Mouse (Mus musculus): ENCODE measurements around the gene Gm4565. TPM values are rescaled to one million over a fixed set of nuclear protein-coding genes. Genes with fewer than 3 reads are reported as not detected.
"Not testable (repeated sequence)": the region's sequence is repeated elsewhere in the genome, so short reads cannot be mapped to it uniquely, and the experiment has no call there.

Gm4565 gene
- total RNA-seq (2021) = not detected
- long read RNA-seq, experiment 1 = 0 reads
- long read RNA-seq, experiment 2 = 0 reads

- H3K4me3 ChIP-seq; H3K27ac ChIP-seq; intact Hi-C loops (cut with DNase I); DNase-seq: not testable (repeated sequence)
These were observed at the start of gene Gm4565 for GRCm38 (mm10) chr7:22588027-22588426. Gene Gm4565, minus strand, starts transcription at chr7:22588127.

GRCm38 (mm10) chr7:22565243-22565642 is 22.7 kb downstream of the Gm4565 start, which contains the start of gene Gm4201:
Gene Gm4201, minus strand, starts transcription at chr7:22565343.
- intact Hi-C loops (cut with DNase I); H3K4me3 ChIP-seq; H3K27ac ChIP-seq; DNase-seq: not testable (repeated sequence)

GRCm38 (mm10) chr7:22534787-22535186 is 53.1 kb downstream of the Gm4565 start, which contains the start of gene Gm8677:
Gene Gm8677, minus strand, starts transcription at chr7:22534887.
- intact Hi-C loops (cut with DNase I); DNase-seq; H3K27ac ChIP-seq; H3K4me3 ChIP-seq: not testable (repeated sequence)

Other genes starting within 250 kb of the Gm4565 start
- not detected for gene Gm8660, start 217.1 kb downstream of the Gm4565 start, total RNA-seq (2021)
- not detected for gene Vmn1r148, start 174.5 kb downstream of the Gm4565 start, total RNA-seq (2021)
- gene Vmn1r149, start 149.9 kb downstream of the Gm4565 start, total RNA-seq (2021) = not detected
- not detected for gene Gm10665, start 124.1 kb downstream of the Gm4565 start, total RNA-seq (2021)
- gene Vmn1r151, start 88.4 kb downstream of the Gm4565 start, total RNA-seq (2021) = not detected
- gene Vmn1r152, start 65.2 kb downstream of the Gm4565 start, total RNA-seq (2021) = not detected
- not detected for gene Gm8677, start 53.2 kb downstream of the Gm4565 start, total RNA-seq (2021)
- gene Gm4201, start 22.8 kb downstream of the Gm4565 start, total RNA-seq (2021) = not detected
- not detected for gene Vmn1r155, start 69.9 kb upstream of the Gm4565 start, total RNA-seq (2021)
- gene Gm8693, start 104.2 kb upstream of the Gm4565 start, total RNA-seq (2021) = not detected
- gene Gm4567, start 131.6 kb upstream of the Gm4565 start, total RNA-seq (2021) = not detected
- not detected for gene Vmn1r157, start 173.6 kb upstream of the Gm4565 start, total RNA-seq (2021)
- not detected for gene Vmn1r158, start 202.7 kb upstream of the Gm4565 start, total RNA-seq (2021)